Mouse (Mus musculus) lung, adult 2 months (tissue): ENCODE data around the gene Mrpl48.

ENCODE experiments used
- CTCF ChIP-seq: fragments of 200-500 bp; IDR thresholded peaks from 2 replicates; pipeline ENCODE4 v1.5.1; 2011; ENCODE audit warnings: mild to moderate bottlenecking, low read length, control low read depth; ENCODE audit not compliant: insufficient read depth
- POLR2A ChIP-seq: fragments of 200-500 bp; IDR thresholded peaks from 2 replicates; pipeline ENCODE4 v1.6.1; 2011; ENCODE audit warnings: low read depth, mild to moderate bottlenecking, control low read depth, low read length, borderline replicate concordance; ENCODE audit errors: extremely low read depth

- TF ChIP-seq CTCF = no peak
- TF ChIP-seq POLR2A = no peak
These were observed 83.4 kb downstream of the Mrpl48 start for GRCm38 (mm10) chr7:100524669-100525068.
